Mouse (Mus musculus): ENCODE data around the gene Olfr345.

Olfr345 gene

GRCm38 (mm10) chr2:36639741-36640140, at the start of gene Olfr345:
Olfr345 (plus strand) TSS chr2:36640041.
- no peak for DNase-seq (ENCODE audit: low read depth, low spot score)

DNA sequence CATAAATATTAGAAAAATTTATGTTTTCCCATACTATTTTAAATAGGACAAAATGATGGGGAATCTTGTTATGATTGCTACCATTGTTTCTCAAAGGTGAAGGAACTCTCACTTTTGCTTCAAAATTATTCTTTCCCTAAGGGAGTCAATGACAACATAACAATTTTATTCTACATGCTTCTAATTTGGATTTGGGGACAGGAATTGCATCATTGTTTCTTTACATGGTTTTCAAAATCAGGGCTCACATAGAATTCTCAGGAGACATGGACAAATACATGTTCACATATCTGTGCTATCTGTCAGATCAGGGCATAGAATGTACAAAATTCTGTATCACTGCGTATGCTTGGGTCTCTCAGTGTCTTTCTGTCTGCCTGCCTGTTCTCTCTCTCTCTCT, 45.6 kb downstream of the Olfr345 start, which contains the start of gene Olfr346:
Olfr346 (plus strand) TSS at position 301 of the 400 bp plus-strand sequence.
- no peak for DNase-seq (ENCODE audit: low read depth, low spot score)
